Mouse (Mus musculus) R1 (cell line): ENCODE measurements around the gene Usp49.

Experiments used
- DNase-seq: peaks from one replicate; pipeline ENCODE4 v3.0.0-alpha.2; 2018; ENCODE audit warnings: low read depth, low spot score

The Usp49 gene

DNA sequence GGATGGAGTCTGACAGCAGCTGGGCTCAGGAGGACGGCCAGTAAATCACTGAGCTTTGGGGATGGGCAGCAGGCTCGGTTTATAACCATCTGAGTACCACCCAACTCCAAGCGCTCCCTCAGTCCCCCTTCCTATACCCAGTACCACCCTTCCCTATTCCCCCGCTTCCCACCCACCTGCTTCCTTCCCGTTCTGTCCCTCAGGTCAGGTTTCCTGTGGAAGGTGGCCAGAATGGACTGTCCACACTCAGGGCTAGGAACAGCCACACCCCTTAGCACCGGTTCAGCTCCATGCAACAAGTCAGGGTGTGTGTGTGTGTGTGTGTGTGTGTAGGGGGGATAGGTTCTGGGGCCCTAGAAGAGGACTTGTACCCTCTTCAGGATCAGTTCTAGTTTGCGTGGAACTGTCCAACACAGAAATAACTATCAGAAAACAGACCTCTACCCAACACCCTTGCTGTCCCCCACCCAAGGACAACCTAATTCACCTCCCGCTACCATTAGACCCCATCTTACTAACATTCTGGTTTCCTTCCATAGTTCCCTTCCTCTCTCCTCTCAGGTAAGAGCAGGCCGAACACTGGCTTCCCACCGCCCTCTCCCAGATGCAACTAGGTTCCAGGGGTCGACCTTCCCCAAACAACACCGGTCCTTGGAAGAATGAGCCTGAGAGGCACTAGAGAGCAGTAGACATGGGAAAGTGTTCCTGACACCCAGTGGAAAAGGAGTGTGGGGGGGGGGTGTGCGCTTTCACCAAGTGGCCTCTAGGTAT is 63.4 kb downstream of the Usp49 start:
- DNase-seq, result no peak

GRCm38 (mm10) chr17:47694442-47694502 is 63.8 kb downstream of the Usp49 start, which contains the start of gene Gm21981:
Gene Gm21981 (minus strand): TSS chr17:47694455.
- DNase-seq, result no peak

DNA sequence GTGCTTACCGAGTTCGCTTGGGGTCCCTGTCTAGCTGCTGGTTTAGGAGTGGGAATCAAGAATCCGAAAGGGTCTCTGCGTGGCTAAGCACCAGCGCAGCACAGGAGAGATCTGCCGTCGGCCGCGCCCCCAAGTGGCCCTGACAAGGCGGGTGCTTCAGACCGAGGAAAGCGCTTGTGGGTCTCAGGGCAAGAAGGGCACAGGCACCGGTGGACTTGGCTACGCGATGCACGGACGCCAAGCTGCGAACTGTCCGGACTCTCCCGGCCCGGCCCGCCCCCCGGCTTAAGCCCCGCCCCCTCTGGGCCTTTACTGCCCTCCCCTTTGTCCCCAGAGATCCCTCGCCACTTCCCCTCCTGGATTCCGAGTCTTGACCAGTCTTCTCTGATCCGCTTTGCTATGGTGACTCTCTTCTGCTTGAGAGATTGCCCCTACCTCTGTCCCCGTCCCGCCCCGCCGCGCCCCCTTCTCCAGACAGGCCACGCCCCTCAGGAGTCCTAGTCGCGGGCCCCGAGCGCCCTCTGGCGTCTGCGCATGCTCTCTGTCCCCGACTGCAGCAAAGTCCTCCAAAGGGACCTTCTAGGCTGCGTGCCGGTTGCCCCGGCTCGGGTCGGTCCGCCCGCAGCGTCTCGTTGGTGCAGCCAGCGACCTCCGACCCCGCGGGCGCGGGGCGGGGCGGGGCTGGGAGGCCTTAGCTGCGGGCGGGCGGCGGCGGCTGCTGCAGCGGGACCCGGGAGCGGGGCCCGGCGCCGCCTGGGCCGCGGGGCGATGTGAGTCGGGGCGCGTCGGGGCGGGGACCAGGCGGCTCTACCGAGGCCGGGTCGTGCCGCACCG is 64.2 kb downstream of the Usp49 start, which contains the start of gene Prickle4:
Prickle4 (minus strand) TSS at position 234 of the 834 bp plus-strand sequence.
- peak; percentile 95 for DNase-seq

DNA sequence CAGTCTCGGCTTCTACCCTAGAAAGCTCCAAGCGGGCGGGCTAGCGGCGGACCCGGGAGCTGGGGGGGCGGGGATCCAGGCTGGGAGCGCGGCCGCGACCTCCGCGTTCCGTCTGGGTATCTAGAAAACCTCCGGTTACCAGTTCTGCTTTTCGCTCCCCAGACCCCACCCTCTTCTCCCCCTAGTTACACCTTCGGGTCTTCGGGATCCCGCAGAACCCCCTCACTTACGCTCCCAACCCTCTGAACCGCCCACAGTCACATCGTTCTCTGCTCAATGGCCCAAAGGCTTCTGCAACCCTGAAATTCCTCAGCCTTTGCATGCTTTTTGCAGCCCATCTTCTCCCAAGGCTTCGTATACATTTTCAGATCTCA is 64.8 kb downstream of the Usp49 start:
- peak; percentile 63 for DNase-seq

DNA sequence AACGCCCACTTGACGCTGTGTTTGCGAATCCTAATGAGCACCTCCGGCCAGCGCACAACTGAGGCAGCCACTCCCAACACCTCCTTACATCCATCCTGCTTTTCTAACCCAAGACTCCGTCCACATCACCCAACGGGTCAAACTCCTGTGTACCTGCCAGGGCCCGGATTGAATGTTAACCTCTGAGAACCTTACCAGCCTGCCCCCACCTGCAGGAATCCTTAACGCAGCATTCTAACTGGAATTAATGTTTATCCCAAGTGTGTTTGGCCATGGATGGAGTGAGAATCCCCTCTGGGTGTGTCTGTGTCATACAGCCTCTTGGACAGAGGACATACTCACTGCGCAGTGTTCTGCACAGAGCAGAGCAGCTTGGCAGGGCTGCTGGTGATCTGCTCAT is 67.7 kb downstream of the Usp49 start:
- DNase-seq, result no peak

- no peak for DNase-seq
Measured at GRCm38 (mm10) chr17:47699055-47699454, 68.6 kb downstream of the Usp49 start.

GRCm38 (mm10) chr17:47701793-47702192 is 71.3 kb downstream of the Usp49 start:
- peak; percentile 64 for DNase-seq

GRCm38 (mm10) chr17:47702548-47703345 is 72.3 kb downstream of the Usp49 start:
- DNase-seq, result peak; percentile 79

DNA sequence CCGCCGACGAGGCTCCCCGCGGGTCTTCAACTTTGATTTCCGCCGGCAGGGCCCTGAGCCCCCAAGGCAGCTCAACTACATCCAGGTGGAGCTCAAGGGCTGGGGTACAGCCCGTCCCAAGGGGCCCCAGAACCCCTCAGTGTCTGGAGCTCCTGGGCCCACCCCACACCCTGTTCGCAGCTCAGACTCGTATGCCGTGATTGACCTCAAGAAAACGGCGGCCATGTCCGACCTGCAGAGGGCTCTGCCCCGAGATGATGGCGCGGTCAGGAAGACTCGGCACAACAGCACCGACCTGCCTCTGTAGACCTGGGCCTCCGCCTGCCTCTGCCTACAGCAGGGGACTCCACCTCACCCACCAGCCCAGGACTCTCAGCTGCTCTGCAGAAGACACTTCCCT is 73.1 kb downstream of the Usp49 start:
- DNase-seq, result peak; percentile 54

DNA sequence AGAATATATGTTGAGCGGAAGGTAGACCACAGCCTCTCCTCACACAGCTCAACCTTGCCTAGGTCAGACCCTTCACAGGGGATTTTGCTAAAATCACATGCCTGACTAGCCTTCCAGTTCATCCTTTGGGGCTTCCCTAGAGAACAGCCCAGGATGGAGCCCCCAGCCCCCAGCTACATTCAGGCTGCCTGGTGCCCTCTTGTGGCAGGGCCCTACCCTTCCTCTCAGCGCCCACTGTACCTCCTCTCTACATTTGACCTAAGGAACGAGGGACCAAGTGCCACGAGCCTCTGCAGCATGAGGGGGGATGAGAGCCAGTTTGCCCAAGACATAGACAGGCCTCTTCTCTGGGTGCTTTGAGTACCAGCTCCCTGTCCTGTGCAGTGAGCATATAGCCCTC is 74.2 kb downstream of the Usp49 start:
- DNase-seq, result no peak

DNA sequence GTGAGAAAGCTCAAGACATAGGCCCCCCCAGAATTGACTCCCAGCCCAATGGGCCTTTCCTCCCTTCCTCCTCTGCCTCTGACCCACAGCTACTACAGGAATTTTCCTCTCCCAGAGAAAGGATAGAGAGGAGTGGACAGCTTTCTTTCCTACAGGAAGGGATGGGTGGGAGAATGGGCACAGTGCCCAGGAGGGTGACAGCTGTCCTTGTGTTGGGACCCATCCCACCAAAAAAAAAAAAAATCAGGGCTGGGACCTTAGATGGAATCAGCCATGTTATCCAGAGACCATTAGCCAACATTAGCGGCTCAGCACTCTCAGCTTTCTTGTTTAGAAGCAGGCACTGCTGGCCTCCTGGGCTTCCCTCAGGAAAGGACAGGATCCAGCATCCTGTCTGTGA is 75.7 kb downstream of the Usp49 start:
- DNase-seq, result no peak

GRCm38 (mm10) chr17:47707961-47708360 is 77.5 kb downstream of the Usp49 start:
- DNase-seq, result no peak

DNA sequence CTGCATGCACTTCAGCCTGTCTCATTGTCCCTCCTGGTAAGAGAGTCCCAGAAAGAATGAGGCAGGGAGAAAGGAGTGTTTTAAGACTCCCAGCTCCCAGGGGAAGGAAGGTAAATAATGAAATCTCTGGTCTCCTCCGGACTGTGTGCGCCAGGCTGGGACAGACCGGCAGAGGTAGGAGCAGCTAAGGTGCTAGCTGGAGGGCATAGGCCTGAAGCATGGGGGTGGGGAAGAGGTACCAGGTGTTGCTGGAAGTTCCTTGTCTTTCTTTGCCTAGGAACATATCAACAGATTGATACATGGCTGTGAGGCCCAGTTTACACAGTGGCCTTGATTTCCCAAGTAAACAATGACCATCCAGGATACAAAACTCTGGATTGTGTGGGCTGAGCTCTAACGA is 78.5 kb downstream of the Usp49 start:
- DNase-seq, result no peak

DNA sequence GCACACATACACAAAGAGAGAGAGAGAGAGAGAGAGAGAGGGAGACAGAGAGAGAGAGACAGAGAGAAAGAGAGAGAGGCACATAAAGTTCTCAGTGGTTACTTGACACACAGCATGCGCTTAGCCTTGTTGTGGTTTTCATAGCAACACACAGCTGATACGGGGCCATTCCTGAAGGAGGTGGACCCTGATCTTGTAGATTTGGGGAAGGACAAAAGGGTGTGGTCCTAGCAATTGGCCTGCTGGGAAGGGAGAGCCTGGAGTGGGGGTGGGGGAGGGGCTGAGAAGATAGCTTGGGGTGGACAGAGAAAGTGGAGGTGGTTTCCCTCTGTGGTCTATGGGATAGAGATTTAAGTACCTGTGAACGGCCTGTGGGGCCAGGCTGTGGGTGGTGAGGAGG is 79.5 kb downstream of the Usp49 start:
- peak; percentile 75 for DNase-seq

GRCm38 (mm10) chr17:47711883-47712282 is 81.4 kb downstream of the Usp49 start:
- no peak for DNase-seq

- peak; percentile 95 for DNase-seq
Measured at GRCm38 (mm10) chr17:47712889-47713571, 82.5 kb downstream of the Usp49 start.

DNA sequence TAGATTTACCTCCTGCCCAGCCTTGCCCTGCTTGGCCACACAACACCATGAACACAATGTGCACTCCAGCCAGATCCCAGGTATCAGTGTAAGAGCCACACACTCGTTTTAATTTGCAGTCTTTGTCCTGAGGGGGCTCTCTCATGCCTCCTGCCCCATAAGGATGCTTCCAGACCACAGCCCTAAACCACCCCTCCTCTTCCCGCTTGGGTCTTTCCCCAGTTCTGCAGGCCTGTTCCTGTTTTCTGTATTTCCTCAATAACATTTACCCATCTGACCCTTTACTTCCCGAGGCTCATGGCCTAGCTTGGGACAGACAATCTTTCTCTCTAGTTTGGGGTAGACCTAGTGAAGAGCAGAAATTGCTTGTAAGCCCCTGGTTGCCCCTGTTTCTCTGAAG is 84.5 kb downstream of the Usp49 start:
- no peak for DNase-seq

DNA sequence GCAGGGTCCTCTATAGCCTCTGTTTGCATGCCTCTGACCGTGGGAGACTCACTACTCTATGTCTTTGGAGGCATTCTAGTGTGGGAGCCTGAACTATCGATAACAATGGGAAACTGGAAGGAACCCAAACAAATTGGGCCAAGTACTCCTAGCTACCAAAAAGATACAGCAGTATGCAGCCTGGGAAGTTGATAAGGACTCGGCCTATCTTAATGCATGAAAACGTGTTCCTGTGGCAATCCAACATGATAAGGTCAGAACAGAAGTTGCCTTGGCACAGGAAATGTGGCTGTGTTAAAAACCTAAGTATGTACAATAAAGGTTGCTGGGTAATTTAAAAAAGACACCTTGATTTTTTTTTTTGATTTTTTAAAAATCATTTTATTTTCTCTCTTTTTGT is 90.7 kb downstream of the Usp49 start:
- DNase-seq, result no peak

DNA sequence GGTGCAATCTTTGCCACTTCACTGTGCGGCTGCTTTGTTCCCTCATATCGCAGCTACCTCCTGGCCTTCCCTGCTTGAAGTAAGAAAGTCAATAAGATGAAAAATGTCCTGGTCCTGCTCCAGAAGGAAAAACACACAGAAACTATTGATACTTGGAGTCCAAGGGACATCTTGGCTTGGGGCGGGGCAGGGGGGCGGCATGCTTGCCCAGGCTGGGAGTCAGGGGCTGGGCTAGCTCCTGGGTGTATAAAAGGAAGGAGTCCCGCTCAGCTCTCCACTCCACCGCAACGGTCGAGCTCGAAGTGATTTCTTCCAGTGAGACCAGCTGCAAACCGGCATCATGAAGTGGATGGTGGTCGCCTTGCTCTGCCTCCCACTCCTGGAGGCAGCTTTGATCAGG is 96.1 kb downstream of the Usp49 start, which contains the start of gene Pgc:
Pgc (plus strand) TSS at position 277 of the 400 bp plus-strand sequence.
- DNase-seq, result no peak

DNA sequence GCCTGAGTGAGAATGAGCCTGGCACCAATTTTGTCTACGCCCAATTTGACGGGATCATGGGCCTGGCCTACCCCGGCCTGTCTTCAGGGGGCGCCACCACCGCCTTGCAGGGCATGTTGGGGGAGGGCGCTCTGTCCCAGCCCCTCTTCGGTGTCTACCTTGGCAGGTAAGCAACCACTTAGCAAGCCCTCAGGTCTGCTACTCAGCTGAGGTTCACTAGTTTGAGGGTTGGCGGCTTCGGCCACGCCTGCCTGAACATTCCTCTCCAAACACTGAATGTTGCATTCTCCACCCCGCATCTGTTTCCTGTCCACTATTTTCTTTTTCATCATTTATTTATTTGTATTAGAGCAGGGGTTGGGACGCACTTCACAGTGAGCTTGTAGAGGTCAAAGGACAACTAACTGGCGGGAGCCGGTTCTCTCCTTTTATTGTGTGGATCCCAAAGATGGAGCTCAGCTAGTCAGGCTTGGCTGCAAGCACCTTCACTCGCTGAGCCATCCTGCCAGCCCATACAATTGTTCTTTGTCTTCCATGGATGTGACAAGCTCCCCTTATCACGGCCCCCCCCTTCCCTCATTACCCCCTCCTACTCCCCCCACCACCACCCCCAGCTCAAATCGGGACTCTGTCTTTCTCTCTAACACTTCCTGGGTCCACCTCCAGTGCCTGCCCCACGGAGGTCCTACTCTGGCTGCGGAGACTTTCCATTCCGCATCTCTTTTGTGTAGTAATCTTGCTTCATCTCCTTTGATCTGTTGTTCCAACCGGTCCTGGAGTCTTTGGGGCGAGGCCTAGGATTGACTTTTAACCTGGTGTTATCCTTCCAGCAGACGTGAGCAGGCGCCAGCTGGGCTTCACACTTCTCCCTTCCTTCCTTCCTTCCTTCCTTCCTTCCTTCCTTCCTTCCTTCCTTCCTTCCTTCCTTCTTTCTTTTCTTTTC is 100.4 kb downstream of the Usp49 start:
- DNase-seq, result peak; percentile 61

- DNase-seq, result peak; percentile 68
Measured at GRCm38 (mm10) chr17:47735553-47736100, 105.1 kb downstream of the Usp49 start.
